Mouse (Mus musculus): ENCODE measurements around the gene Aip.

GRCm38 (mm10) chr19:4150567-4151487 is 25.2 kb upstream of the Aip start:
- TF ChIP-seq ZNF384 (IDR thresholded peaks at IDR 0.05; ENCODE audit: low read depth, low read length) = no peak
- TF ChIP-seq CHD2 (IDR thresholded peaks at IDR 0.05; ENCODE audit: low read depth, low read length) = no peak
- no peak for TF ChIP-seq MAFK (IDR thresholded peaks at IDR 0.05; ENCODE audit: insufficient read depth, low read depth, low read length)
- no peak for TF ChIP-seq HCFC1 (IDR thresholded peaks at IDR 0.05; ENCODE audit: borderline replicate concordance, insufficient read depth, low read length)
